Mouse (Mus musculus) ES-E14 (cell line): ENCODE data around the gene Tex261.

Source experiments
- CHD2 ChIP-seq: IDR thresholded peaks from 2 replicates; pipeline ENCODE4 v1.6.1; 2014; ENCODE audit warnings: mild to moderate bottlenecking, low read depth, low read length, inconsistent platforms
- MAFK ChIP-seq: IDR thresholded peaks from 2 replicates; pipeline ENCODE4 v1.6.1; 2014; ENCODE audit warnings: mild to moderate bottlenecking, low read depth, low read length, inconsistent platforms; ENCODE audit not compliant: insufficient read depth

DNA sequence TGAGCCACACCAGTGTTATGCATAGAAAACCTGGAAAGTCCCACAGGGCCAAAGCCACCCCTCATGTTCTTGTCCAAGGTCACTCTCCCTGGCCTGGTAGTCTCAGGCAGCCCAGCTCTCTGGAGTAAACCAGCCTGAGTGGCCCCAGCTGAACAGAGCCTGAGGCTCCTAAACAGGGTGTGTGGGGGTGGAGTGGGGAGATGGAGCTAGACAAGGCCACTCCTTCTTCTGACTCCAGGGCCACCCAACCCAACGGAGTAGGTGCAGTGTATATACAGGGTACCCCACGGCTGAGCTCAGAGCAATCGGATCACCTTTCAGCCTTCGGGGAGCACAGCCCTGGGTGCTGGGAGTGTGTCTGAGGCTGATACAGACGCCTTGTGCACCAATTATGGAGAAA lies 31.5 kb downstream of the Tex261 start:
- TF ChIP-seq CHD2: no peak
- TF ChIP-seq MAFK: no peak
